Comparison of ENCODE assay signal across 16 mouse cellular contexts in the genomic region with DNA sequence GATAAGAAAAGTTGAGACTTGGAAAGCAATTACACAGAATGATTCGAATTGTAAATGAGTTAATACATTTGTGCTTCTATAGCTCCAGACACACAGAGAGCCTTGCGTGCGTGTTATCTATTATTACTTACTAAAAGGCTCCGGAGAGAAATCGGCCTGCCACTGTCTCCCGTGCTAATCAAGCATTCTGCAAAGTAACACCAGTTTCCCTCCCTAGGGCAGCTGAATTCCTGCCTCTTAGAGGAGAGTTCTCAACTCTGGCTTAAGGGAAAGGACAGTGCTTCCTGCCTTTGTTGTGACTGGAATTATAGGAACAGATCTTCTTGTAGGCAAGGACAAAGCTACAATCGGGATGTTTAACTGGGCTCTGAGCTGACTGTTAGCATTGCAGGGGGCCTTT.
DNase-seq lines count a peak whose midpoint lies in the region; ATAC-seq and TF ChIP-seq lines count a peak whose summit lies in the region.
"Had no signal": no experiment of that assay in that cellular context is flagged by ENCODE, and none has a peak within 500 bp of the region (broad histone marks: within the 10 kb centered on the region; RNA-seq: fewer than 3 reads in every experiment).

No protein-coding gene starts in this region.

- no peak for ATAC-seq in intestine, embryonic 16.5 days
- no peak for ATAC-seq in intestine, postnatal 0 days
- ATAC-seq in midbrain, embryonic 13.5 days = no peak

- TF ChIP-seq CTCF in intestine, postnatal 0 days (IDR thresholded peaks at IDR 0.05; ENCODE audit: low read depth) = no peak

- no peak overlapping the region for H3K9ac ChIP-seq in intestine, embryonic 16.5 days (ENCODE audit: low read depth, low read length)
- H3K9ac ChIP-seq in intestine, postnatal 0 days (ENCODE audit: low read depth, low read length) = no peak overlapping the region
- no peak overlapping the region for H3K9ac ChIP-seq in midbrain, embryonic 13.5 days (replicated peaks)

- H3K36me3 ChIP-seq in intestine, embryonic 16.5 days (ENCODE audit: control insufficient read depth, insufficient read depth, low read length) = no peaks in the 10 kb centered on the region
- no peaks in the 10 kb centered on the region for H3K36me3 ChIP-seq in intestine, postnatal 0 days (ENCODE audit: control insufficient read depth, insufficient read depth)
- no peaks in the 10 kb centered on the region for H3K36me3 ChIP-seq in midbrain, embryonic 13.5 days

- H3K27me3 ChIP-seq in intestine, embryonic 16.5 days (replicated peaks; ENCODE audit: control insufficient read depth, insufficient read depth, low read length) = no peaks in the 10 kb centered on the region
- H3K27me3 ChIP-seq in intestine, postnatal 0 days (replicated peaks; ENCODE audit: control insufficient read depth, insufficient read depth, low read length) = no peaks in the 10 kb centered on the region
- H3K27me3 ChIP-seq in midbrain, embryonic 13.5 days = no peaks in the 10 kb centered on the region

- no peak overlapping the region for H3K4me3 ChIP-seq in intestine, embryonic 16.5 days (ENCODE audit: low read length)
- no peak overlapping the region for H3K4me3 ChIP-seq in intestine, postnatal 0 days (ENCODE audit: low read depth, low read length)
- H3K4me3 ChIP-seq in brown adipose tissue, adult 24 weeks (ENCODE audit: insufficient read depth, low read depth, low read length) = peak overlapping the region; percentile 46
- no peak overlapping the region for H3K4me3 ChIP-seq in midbrain, embryonic 13.5 days (replicated peaks)
- H3K4me3 ChIP-seq: erythroblast, embryonic 14.5 days had no signal

- peak; percentile 93 for DNase-seq in heart, adult 11 months
- no peak for DNase-seq in heart, postnatal 4 days
- DNase-seq in yolk sac, embryonic 10.5 days (ENCODE audit: low spot score) = no peak
- DNase-seq in adrenal gland, postnatal 4 days (ENCODE audit: low spot score in 2 of 2) = no peak
- DNase-seq: adrenal gland, postnatal 25 days; cerebellum, postnatal 25 days; gastrocnemius, postnatal 14 days; liver; lung, adult 2 months; right cerebral cortex, postnatal 14 days had no signal

- H3K9me3 ChIP-seq in intestine, embryonic 16.5 days (ENCODE audit: control insufficient read depth, low read length) = no peaks in the 10 kb centered on the region
- H3K9me3 ChIP-seq in intestine, postnatal 0 days (ENCODE audit: control insufficient read depth) = no peaks in the 10 kb centered on the region
- H3K9me3 ChIP-seq in midbrain, embryonic 13.5 days = no peaks in the 10 kb centered on the region

- H3K27ac ChIP-seq in intestine, embryonic 16.5 days (ENCODE audit: low read length) = 0 out of 2 replicates have a peak overlapping the region, but pooled peaks have one; percentile 15
- H3K27ac ChIP-seq in intestine, postnatal 0 days (ENCODE audit: low read depth, low read length) = no peak overlapping the region
- peak overlapping the region; percentile 94 for H3K27ac ChIP-seq in brown adipose tissue, adult 24 weeks (replicated peaks; ENCODE audit: low read depth, low read length)
- peak overlapping the region; percentile 42 for H3K27ac ChIP-seq in midbrain, embryonic 13.5 days
- H3K27ac ChIP-seq: macrophage had no signal

- WGBS in intestine, embryonic 16.5 days = 65% methylated on average over 7 of the region's 7 CpGs
- 72% methylated on average over 7 of the region's 7 CpGs for WGBS in intestine, postnatal 0 days
- WGBS in midbrain, embryonic 13.5 days = 49% methylated on average over 7 of the region's 7 CpGs

- no peak overlapping the region for H3K4me2 ChIP-seq in intestine, embryonic 16.5 days (ENCODE audit: low read depth, low read length)
- H3K4me2 ChIP-seq in intestine, postnatal 0 days (replicated peaks; ENCODE audit: low read depth) = no peak overlapping the region
- no peak overlapping the region for H3K4me2 ChIP-seq in midbrain, embryonic 13.5 days (replicated peaks)

- H3K4me1 ChIP-seq in intestine, embryonic 16.5 days (ENCODE audit: control insufficient read depth, insufficient read depth, low read length) = peaks cover 8% of the 10 kb centered on the region; the same call in 1 of the 2 replicates
- no peaks in the 10 kb centered on the region for H3K4me1 ChIP-seq in intestine, postnatal 0 days (replicated peaks; ENCODE audit: control insufficient read depth, insufficient read depth, low read length)
- H3K4me1 ChIP-seq in brown adipose tissue, adult 24 weeks (ENCODE audit: control insufficient read depth, insufficient read depth, insufficient read length, low read length) = peaks cover 29% of the 10 kb centered on the region
- H3K4me1 ChIP-seq in midbrain, embryonic 13.5 days (replicated peaks) = peaks cover 17% of the 10 kb centered on the region
